ENCODE assay signal across 21 mouse cellular contexts in the genomic region with DNA sequence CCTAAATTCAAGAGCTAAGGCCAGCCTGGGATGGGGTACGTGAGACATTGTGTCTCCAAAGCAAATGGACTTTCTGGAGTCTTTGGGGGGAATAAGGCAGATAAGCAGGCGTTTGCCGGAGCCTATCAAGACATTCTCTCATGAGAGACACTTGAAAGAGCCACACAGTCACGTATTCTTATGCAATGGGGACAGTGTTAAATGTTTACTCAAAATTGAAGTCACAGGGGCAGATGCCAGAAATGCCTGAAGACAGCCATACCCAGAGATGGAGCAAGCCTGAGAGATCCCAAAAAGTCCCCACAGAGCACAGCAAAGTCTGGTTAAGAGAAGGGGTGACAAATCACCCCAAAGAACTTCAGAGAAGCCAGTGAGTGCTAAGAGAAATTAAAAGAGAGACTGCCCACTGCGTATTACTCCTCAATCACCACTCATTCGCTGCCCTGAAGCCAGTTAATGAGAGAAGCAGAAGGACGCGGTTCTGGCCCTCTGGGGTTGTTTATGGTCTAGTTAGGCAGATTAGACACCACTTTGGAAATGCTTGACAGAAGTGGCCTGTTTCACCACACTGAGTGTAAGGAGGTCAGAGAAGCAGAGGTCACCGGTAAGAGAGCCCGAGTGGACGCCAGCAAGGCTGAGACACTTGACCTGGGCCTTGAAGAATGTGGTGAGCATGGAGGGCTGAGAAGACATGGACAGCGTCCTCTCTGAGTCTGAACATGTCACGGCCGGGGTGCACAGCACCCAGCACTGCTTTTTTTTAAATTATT.
DNase-seq lines count a peak whose midpoint lies in the region; ATAC-seq and TF ChIP-seq lines count a peak whose summit lies in the region.
"Had no signal": no experiment of that assay in that cellular context is flagged by ENCODE, and none has a peak within 500 bp of the region (broad histone marks: within the 10 kb centered on the region; RNA-seq: fewer than 3 reads in every experiment).

No protein-coding gene starts in this region.

- TF ChIP-seq EP300 in lung, postnatal 0 days (IDR thresholded peaks at IDR 0.05): no peak

- H3K27me3 ChIP-seq in limb, embryonic 10.5 days (ENCODE audit: low read depth, poor library complexity, severe bottlenecking): no peaks in the 10 kb centered on the region
- no peaks in the 10 kb centered on the region for H3K27me3 ChIP-seq in lung, postnatal 0 days (replicated peaks; ENCODE audit: insufficient read depth, low read length)
- H3K27me3 ChIP-seq: kidney, embryonic 15.5 days; midbrain, embryonic 12.5 days; neural tube, embryonic 13.5 days; stomach, embryonic 15.5 days had no signal

- H3K9me3 ChIP-seq in limb, embryonic 10.5 days (replicated peaks): no peaks in the 10 kb centered on the region
- no peaks in the 10 kb centered on the region for H3K9me3 ChIP-seq in lung, postnatal 0 days (ENCODE audit: low read length)
- H3K9me3 ChIP-seq: embryonic facial prominence, embryonic 13.5 days; kidney, embryonic 15.5 days; limb, embryonic 15.5 days; midbrain, embryonic 12.5 days; neural tube, embryonic 13.5 days; stomach, embryonic 15.5 days had no signal

- ATAC-seq in lung, postnatal 0 days: peak; percentile 55
- ATAC-seq in megakaryocyte-erythroid progenitor cell, adult 5-6 weeks (replicated peaks; ENCODE audit: low FRiP score, low TSS enrichment, poor library complexity, severe bottlenecking): no peak
- ATAC-seq: forebrain, embryonic 14.5 days had no signal

- 46% methylated on average over 14 of the region's 14 CpGs for WGBS in limb, embryonic 10.5 days
- WGBS in lung, postnatal 0 days: 31% methylated on average over 14 of the region's 14 CpGs

- H3K27ac ChIP-seq in limb, embryonic 10.5 days: peak overlapping the region; percentile 36; the same call in 1 of the 2 replicates
- no peak overlapping the region for H3K27ac ChIP-seq in lung, postnatal 0 days (ENCODE audit: low read length)
- H3K27ac ChIP-seq: embryonic facial prominence, embryonic 13.5 days; kidney, embryonic 15.5 days; limb, embryonic 15.5 days; midbrain, embryonic 12.5 days; neural tube, embryonic 13.5 days; stomach, embryonic 15.5 days had no signal

- no peak for TF ChIP-seq CTCF in lung, postnatal 0 days (IDR thresholded peaks at IDR 0.05)

- no peak overlapping the region for H3K4me3 ChIP-seq in limb, embryonic 10.5 days
- no peak overlapping the region for H3K4me3 ChIP-seq in lung, postnatal 0 days (ENCODE audit: low read depth, low read length)
- H3K4me3 ChIP-seq: embryonic facial prominence, embryonic 13.5 days; kidney, embryonic 15.5 days; limb, embryonic 15.5 days; midbrain, embryonic 12.5 days; neural tube, embryonic 13.5 days; stomach, embryonic 15.5 days had no signal

- H3K36me3 ChIP-seq in limb, embryonic 10.5 days: no peaks in the 10 kb centered on the region
- H3K36me3 ChIP-seq in lung, postnatal 0 days (ENCODE audit: insufficient read depth, low read length): no peaks in the 10 kb centered on the region
- H3K36me3 ChIP-seq: embryonic facial prominence, embryonic 13.5 days; kidney, embryonic 15.5 days; limb, embryonic 15.5 days; midbrain, embryonic 12.5 days; neural tube, embryonic 13.5 days; stomach, embryonic 15.5 days had no signal

- no peak overlapping the region for H3K4me2 ChIP-seq in lung, postnatal 0 days (replicated peaks; ENCODE audit: low read depth, low read length)
- H3K4me2 ChIP-seq: embryonic facial prominence, embryonic 13.5 days; kidney, embryonic 15.5 days; limb, embryonic 15.5 days; midbrain, embryonic 12.5 days; neural tube, embryonic 13.5 days; stomach, embryonic 15.5 days had no signal

- DNase-seq in kidney, adult 9 months: peak; percentile 5
- DNase-seq in kidney, postnatal 4 days: no peak
- DNase-seq in limb, embryonic 10.5 days (ENCODE audit: low spot score): peak; percentile 37
- peak; percentile 56 for DNase-seq in lung, postnatal 0 days (ENCODE audit: low spot score)
- peak; percentile 47 for DNase-seq in retina, postnatal 1 day
- DNase-seq in spleen, postnatal 4 days (ENCODE audit: low spot score in 2 of 2): no peak
- DNase-seq in right cerebral cortex, postnatal 25 days: no peak
- DNase-seq: adrenal gland, postnatal 36 days; B cell, adult 2 months; cerebellum, adult 2 months; gastrocnemius, postnatal 36 days; heart, postnatal 10 days; right cerebral cortex, postnatal 14 days had no signal

- no peak overlapping the region for H3K9ac ChIP-seq in lung, postnatal 0 days (replicated peaks; ENCODE audit: low read depth)
- H3K9ac ChIP-seq: embryonic facial prominence, embryonic 13.5 days; kidney, embryonic 15.5 days; limb, embryonic 15.5 days; midbrain, embryonic 12.5 days; neural tube, embryonic 13.5 days; stomach, embryonic 15.5 days had no signal

- H3K4me1 ChIP-seq in limb, embryonic 10.5 days: peaks cover 12% of the 10 kb centered on the region
- peaks cover 6% of the 10 kb centered on the region; the same call in 1 of the 2 replicates for H3K4me1 ChIP-seq in lung, postnatal 0 days (ENCODE audit: insufficient read depth, low read depth, low read length)
- H3K4me1 ChIP-seq: neural tube, embryonic 13.5 days; stomach, embryonic 15.5 days had no signal

Comparison
In these comparisons a context has a peak if more than half of its experiments do, and no peak if none do; other contexts are left out.
1. DNase-seq: peak in kidney, adult 9 months (single experiment), limb, embryonic 10.5 days (single experiment), lung, postnatal 0 days (single experiment) and retina, postnatal 1 day (single experiment); none in kidney, postnatal 4 days (0 of 2), spleen, postnatal 4 days (0 of 2) and right cerebral cortex, postnatal 25 days (single experiment).